Mouse (Mus musculus) hindlimb bud, embryonic 11.5 days (tissue): ENCODE measurements around the gene Gpm6a.

Source experiments
- DNase-seq: peaks from one replicate; pipeline ENCODE4 v3.0.0-alpha.2; 2012; ENCODE audit warnings: low read depth, low spot score; ENCODE audit errors: extremely low spot score

Gene Gpm6a

DNA sequence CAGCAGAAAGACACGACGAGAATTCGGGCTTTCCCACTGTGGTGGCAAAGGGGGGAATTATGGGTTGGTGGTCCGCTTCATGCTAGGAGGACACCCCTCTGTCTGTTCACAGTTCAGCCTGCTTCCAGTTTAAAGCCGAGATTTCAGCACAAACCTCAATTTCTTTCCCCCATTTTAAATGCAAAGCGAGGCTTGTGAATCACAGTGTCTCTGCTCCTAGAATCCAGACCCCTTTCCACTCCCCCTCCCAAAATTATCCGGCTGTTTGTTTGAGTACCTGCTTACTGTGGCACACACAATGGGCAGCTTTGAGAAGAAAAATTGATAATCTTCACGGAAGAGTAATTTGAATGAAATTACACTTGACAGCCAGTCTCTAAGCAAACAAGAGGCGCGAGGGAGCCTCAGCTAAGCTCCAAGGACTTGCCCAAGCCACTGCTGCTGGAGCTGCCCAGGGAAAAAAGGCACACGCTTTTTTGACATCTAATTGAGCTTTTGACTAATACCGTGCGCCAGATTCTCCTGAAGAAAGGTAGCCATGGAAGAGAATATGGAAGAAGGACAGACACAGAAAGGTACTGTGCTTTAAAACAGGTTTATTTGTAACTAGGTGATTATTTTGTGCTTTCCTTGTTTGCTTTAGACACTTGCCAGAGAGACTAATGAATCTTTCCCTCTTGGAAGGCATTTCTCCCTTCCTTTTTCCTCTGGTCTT is at the start of gene Gpm6a:
Gene Gpm6a (plus strand): TSS at position 103 of the 715 bp plus-strand sequence.
- DNase-seq: no peak

DNA sequence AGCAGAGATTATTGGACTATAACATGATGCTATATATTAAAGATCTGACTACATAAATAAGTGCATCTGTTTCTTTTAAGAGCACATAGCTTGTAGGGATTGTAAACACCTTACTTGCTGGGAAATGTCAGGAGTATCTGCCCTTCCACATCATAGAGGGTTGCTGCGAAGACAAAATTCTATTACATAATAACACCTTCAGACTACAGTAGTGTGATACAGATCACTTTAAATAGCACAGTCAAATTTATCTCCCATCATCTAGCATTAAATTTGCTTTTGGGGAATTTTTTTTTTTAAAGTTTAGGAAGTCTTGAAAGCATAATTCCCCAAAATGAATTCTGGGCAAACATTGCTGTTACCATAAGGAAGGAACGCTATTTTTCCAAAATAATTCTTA is 41.8 kb upstream of the Gpm6a start:
- DNase-seq: no peak

DNA sequence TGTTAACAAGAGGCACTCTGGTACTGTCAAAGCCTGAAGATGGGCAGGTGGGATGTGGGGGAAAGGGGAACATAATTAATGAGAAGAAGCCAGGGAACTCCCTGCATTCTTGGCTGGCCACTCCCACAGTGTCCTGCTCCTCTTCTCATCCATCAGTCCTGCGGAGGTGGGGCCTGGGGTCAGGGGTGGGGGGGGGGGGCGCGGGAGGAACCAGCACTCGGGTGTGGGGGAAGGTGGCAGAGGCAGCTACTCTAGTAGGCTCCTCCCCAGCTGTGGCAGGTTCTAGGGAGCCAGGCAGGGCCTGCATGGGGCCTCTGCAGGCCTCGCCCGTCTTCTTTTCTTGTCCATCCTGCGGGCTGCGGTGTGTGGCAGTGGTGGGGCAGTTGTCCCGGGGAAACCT is 36.9 kb upstream of the Gpm6a start:
- DNase-seq: no peak

DNA sequence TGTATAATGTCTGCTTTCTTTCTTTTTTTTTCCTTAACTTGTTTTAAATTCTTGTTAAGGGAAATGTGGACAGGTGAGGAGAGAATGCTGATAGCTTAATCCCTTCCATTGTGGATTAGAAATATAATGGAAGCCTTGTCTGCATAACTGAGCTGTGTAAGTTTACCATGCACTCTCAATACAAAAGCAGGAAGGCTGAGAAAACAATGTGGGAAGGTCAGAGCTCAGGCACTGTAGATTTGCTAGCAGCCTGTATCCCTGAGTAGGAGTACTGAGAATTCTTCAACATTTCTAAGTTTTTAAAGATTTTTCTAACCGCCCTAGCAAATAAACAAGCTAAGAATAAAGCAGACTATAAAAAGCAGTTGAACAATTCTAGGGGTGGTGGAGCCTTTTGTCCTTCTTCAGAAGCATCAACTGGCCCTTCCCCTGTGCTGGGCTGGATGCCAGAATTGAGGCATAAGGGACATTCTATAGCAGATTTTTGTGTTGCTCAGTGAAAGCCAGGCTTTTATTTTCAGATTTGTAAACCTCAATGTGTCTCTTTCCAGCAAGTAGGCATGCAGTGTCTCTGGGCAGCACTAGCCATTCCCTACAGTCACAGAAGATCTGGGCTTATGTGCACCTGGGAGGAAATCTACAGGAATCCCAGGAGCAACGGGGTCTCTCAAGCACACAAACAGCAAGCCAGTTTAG is 32.3 kb upstream of the Gpm6a start:
- DNase-seq: no peak

DNA sequence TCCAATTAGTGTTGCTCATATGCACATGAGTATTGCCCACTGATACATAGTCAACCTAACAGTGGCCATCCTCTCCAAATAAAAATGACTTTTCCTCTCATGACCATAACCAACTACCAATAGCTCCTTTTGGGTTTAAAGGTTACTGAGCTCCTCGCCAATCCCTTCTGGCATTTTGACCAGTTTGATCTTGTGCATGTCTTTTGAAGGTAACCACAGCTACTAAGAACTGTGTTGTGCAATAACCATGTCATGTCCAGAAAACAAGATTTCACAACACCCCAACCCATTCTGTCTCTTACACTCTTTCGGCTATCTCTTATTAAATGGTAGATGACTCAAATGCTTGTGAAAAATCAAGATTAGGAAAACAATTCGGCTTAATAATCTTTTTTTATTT is 29.7 kb upstream of the Gpm6a start:
- DNase-seq: no peak

DNA sequence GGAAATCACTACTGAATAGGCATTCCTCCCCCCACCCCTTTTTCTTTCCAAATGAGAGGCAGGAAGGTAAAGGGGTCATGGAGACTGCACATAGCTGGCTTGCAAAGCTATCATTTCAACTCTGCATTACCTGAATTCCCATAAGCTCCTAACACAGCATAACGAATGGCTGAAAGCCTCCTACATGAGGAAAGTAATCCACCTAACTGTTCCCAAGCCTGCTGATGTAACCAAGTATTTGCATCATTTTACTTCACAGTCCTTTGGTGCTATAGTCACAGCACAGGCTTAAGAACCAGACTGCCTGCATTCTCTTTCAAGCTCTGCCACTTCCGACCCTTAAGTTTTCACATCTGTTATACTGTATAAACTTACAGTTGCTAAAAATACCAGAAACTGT is 22.3 kb upstream of the Gpm6a start:
- DNase-seq: no peak

DNA sequence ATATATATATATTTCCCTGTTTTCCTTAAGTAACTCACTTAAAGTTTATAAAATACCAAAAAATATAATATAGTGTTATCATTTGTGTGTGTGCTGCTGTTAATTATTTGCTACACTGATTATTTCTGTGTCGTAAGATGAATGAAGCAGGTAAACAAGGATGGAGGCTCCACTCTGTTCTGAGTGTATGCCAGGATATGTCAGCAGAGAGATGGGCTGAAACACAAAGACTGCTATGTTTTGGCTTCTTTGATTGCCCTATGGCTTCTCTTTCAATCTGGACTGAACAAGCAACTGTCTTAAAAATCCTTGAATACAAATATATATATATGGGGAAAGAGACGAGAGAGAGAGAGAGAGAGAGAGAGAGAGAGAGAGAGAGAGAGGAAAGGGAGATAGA is 1.3 kb upstream of the Gpm6a start:
- DNase-seq: no peak

DNA sequence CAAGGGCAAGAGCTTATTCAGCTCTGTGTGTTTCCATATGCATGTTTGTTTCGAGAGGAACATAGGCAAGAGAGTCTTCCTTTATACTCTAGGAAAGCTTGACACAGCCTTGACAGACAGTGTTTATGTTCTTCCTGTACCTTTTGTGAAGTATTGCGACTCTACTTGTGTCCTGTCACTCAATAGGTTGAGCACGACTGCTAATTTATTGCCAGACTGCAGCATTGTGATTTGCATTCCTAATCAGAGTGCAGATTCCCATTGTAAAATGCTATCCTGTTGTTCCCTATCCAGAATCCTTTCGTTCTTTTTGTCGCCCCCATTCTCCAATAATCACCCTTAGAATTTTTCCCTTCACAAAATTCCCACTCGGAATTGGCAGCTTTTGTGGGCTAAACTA is 613 bp upstream of the Gpm6a start:
- no peak for DNase-seq

DNA sequence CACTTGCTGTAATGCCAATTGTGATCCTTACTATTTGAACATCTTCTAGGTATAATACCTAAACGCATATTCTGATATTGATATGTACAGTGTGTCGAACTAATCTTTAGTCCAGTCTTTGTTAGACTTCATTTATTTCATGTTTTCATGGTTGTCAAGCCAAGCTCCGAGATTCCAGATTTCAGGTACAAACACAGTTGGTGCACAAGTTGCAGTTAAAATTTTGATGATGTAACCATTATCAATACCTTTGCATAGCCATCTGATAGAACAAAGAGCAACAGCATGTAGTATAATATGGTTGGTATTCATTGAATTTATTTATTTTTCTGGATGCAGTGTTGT is 785 bp downstream of the Gpm6a start:
- DNase-seq: no peak

DNA sequence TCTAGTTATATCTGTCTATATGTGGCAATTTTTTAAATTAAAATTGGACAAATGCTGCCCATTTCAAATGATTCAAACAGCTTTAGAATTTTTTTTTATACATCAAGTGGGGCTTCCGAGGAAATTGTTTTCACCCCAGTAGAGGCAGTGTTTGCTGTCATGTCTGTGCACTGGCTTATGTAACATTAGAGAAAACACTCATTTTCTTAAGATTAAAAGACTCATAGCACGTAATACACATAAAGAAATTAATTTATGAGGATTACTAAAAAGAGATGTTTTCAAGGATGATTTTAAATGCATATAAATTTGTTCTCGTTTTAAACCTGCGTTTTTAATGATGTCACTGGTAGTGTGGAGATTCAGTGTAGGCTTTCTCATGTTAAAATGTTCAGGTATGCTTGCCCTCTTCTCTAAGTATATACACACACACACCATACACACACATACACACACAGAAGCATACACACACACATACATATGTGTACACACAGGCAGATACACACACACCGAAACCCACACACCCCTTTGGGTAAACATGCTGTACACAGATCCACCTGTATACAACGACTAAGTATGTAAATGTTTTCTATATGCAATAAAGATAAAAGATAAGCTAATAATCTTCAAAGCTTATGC is 1.4 kb downstream of the Gpm6a start:
- DNase-seq: no peak

DNA sequence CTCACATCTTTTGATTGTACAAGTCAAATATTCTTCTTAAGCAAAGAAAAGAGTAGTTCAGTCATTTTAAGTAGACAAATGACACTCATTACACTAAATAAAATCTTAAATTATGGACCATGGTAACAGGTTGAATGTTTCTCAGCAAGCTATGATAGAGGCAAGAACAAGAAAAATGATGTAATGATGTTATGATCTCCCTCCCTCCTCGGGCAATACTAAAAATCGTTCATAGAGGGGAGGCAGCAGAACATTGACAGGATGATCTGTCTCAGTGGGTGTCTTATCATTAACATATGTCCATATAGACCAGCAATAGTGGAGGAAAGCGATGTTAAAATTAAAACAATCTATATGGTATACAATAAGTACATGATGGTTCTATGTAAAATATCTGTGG is 2.1 kb downstream of the Gpm6a start:
- DNase-seq: no peak

DNA sequence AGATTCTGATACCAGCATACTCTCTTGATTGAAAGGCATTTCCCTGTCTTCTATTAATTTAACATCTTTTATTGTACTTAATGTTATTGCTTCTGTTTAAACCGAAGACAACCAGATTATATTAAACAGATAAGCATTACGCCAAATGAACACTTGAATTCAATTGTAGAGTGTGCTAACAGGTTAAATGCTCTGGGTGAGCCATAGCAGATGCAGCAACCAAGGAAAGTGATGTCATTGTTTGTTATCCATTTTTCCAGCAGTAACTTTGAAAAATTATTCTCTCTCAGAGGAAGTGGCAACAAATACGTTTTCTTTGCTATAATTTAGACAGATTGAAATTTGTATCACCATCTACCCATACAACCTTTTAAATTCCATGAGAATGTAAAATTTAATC is 2.9 kb downstream of the Gpm6a start:
- no peak for DNase-seq

DNA sequence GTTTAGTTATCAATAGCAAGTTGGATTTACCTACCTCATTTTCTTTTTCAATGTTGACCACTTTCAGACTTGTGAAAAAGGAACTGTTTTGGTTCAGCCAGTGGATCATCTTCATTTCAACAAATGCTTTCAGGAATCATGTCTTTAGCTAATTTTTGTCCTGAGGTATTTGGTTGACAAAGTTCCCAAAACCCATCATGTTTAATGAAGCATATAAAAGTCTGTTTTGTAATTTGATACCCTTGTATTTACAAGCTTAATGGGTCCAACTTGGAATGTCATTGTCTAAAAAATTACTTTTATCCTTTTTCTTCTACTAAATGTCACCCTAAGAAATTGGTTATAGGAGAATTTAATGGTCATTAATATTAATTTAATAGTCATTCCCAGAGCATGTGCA is 6.9 kb downstream of the Gpm6a start:
- no peak for DNase-seq

DNA sequence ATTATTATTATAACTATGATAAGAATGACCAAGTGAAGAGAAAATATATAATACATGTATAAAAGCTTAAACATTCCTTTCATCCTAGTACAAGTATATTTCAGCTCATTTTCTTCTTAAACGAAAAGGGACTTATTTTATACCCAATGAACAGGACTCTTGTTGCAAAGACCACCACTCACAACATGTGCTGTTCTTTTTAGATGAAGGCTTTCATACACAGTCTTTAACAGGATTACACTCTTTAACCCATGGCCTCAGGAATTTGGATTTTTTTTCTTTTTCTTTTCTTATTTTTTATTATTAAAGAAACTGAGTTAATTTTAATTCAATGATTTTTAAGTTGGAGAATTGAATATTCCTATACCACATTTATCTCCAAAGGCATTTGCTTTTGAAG is 20.4 kb downstream of the Gpm6a start:
- no peak for DNase-seq

DNA sequence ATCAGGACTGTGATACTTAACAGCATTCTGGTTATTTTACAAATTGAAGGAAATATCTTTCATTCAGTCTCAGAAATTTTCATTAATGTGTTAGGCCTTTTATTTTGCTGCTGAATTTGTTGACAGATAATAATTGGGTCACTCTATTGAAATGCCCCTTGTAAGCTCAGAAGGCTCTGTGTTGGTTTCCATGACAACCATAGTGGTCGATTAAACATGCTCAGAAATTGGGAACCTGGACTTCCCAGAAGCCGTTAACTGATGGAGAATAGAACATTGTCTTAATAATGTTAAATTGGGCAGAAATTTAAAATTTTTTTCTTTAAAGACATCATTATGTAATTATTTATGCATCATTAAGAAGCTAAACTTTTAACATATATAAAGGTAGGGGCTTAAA is 20.9 kb downstream of the Gpm6a start:
- DNase-seq: no peak

DNA sequence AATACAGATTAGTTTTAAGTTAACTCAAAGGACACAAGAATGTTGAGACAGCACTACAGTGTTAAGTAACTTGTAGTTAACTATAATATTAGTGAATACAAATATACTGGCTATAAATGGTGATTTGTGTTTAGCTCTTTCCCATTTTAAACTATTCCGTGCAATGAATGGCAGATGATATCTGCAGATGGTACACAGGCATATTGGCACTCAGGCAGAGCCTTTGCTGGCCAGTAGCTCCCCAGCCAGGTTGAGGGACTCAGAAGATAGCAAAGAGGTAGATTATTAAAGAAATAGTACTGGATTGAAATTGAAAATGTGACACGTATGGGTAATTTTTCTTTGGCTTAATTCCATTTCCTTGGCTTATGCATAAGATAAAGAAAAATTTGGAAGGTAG is 21.3 kb downstream of the Gpm6a start:
- DNase-seq: no peak

DNA sequence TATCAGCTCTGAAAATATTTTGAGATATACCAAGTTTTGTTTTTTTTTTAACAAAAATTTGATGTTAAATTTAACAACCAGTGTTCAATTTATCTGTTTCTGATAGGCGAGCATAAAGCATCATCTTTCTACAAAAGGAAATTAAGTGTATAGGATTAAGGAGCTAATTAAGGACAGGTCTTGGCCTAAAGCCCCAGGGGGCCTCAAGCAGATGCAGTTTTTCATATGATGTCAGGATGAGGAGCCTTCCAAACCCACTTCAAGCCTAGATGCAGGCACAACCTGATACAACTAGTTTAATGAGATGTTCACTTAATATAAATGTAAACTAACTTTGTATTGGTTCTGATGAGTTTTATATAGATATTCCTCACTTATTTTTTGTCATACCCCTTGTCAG is 22.0 kb downstream of the Gpm6a start:
- DNase-seq: no peak

DNA sequence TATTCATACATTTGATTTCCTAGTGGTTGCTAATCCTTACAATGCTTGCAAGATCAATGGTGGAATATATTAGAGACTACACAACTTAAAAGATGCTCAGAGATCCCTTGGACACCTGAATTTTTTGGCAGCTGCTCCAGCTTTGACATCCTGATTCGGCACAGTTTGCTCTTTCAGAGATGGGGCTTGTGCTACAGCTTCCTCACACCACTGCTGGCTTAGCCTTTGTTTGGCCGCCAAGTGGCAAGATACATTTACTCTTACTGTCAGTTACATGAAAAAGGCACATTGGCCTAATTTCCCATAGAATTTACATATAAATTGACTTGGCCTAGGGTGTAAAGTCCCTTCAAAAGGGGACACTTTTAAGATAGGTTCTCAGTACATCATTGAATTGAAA is 32.1 kb downstream of the Gpm6a start:
- DNase-seq: no peak

DNA sequence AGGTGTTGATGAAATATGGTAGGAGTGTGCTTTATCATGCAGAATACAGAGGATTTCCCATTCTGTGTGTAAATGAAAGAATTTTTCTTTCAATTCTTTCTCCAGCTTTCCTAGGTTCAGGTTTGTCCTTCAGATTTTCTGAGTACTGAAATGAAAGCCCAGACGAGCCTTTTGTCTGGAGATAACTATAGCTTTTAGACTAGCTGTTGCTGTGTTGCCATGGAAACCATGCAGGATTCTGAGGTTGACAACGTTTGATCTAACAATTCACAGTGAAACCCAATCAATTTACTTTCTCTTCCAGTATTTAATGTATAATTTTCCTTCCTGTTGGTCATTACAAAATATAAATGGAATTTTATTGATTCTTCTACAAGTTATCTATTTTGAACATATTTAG is 34.5 kb downstream of the Gpm6a start:
- DNase-seq: no peak

DNA sequence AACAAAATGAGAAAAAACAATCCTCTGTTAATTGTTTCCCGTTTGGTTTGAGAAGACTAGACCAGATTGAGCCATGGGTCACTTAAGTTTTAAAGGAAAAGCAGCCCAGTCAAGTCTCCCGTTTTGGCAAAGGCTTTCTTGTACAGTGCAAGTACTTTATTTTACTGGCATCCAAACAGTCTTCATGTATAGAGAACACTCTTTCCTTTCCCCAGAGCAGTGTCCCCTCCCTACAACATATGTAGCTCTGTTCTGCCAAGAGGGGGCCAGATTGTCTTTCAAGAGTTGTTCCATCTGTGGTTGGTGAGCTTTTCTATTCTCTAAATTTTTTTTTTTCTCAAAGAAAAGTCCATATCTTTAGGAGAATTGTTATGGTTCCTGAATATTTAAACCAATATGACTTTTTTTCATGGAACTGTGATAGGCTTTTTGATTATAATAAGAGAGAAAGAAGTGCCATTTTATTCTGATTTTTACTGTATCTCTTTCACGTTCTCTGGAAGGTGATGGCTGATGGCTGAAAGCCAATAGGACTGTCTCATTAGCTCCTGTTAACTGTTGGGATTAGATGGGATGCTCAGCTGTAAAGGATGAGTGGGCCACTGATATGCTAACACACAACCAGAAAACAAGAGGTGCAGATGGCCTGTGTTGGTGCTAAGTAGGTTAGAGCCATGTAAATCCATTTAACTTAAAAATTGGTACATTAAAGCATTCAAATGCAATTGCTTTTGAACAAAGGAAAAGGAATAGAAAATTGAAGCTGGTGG is 37.4 kb downstream of the Gpm6a start:
- DNase-seq: no peak

DNA sequence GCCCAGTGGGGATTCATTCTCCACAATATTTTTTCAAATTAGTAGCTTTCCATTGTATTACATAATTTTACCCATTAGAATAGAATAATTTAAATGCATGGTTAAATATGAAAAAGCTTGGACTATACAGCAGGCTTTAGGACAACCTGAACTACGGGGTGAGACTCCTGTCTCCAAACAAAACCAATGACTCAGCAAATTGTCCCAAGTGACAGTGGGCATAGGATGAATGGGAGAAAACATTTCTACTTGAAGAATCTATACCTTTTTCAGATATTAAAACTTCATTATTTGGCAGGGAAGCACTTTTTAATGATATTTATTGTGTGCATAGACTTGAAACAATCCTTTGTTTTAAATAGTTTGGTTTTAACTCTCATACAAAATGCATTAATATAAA is 41.0 kb downstream of the Gpm6a start:
- DNase-seq: no peak

DNA sequence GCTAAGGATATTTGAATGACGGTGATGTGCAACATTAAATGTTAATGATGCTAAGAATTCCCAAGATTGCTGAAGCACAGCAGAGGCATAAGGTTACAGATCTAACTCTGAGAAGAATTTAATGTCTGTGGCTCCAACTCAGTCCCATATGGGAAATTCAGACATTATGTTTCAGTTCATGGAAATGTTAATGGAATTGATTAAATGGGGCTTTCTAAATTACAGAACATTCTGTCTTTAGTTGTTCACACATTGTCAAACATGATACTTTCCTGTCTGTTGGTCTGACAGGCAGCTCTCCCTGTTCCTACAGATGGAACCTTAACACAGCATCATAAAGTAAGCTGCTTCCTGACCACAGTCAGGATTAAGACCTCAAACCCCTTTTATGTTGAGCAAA is 47.8 kb downstream of the Gpm6a start:
- DNase-seq: no peak
